12 mouse cellular contexts compared by ENCODE assay signal in genomic region chr2:45279490-45279889, GRCm38 (mm10).
DNase-seq lines count a peak whose midpoint lies in the region; ATAC-seq lines count a peak whose summit lies in the region.
"Had no signal": no experiment of that assay in that cellular context is flagged by ENCODE, and none has a peak within 500 bp of the region (broad histone marks: within the 10 kb centered on the region; RNA-seq: fewer than 3 reads in every experiment).

No protein-coding gene starts in this region.

- no peak overlapping the region for H3K27ac ChIP-seq in embryonic facial prominence, embryonic 10.5 days (replicated peaks)
- no peak overlapping the region for H3K27ac ChIP-seq in forebrain, embryonic 10.5 days
- H3K27ac ChIP-seq in kidney, embryonic 14.5 days (ENCODE audit: low read depth, low read length), result no peak overlapping the region
- H3K27ac ChIP-seq: hindbrain, postnatal 0 days; lung, embryonic 15.5 days; neural tube, embryonic 13.5 days had no signal

- 81% methylated on average over 4 of the region's 4 CpGs for whole genome bisulfite sequencing in embryonic facial prominence, embryonic 10.5 days
- 73% methylated on average over 4 of the region's 4 CpGs for WGBS in forebrain, embryonic 10.5 days
- 85% methylated on average over 4 of the region's 4 CpGs for WGBS in kidney, embryonic 14.5 days

- no peaks in the 10 kb centered on the region for H3K4me1 ChIP-seq in embryonic facial prominence, embryonic 10.5 days
- no peaks in the 10 kb centered on the region for H3K4me1 ChIP-seq in forebrain, embryonic 10.5 days
- H3K4me1 ChIP-seq in kidney, embryonic 14.5 days (ENCODE audit: control insufficient read depth, insufficient read depth, low read length), result no peaks in the 10 kb centered on the region
- H3K4me1 ChIP-seq: lung, embryonic 15.5 days; neural tube, embryonic 13.5 days had no signal

- no peak overlapping the region for H3K4me3 ChIP-seq in embryonic facial prominence, embryonic 10.5 days
- no peak overlapping the region for H3K4me3 ChIP-seq in forebrain, embryonic 10.5 days
- H3K4me3 ChIP-seq in kidney, embryonic 14.5 days (ENCODE audit: low read length), result no peak overlapping the region
- H3K4me3 ChIP-seq: lung, embryonic 15.5 days; neural tube, embryonic 13.5 days had no signal

- H3K9me3 ChIP-seq in embryonic facial prominence, embryonic 10.5 days, result no peaks in the 10 kb centered on the region
- H3K9me3 ChIP-seq in forebrain, embryonic 10.5 days, result no peaks in the 10 kb centered on the region
- H3K9me3 ChIP-seq in kidney, embryonic 14.5 days (ENCODE audit: control insufficient read depth, low read length), result no peaks in the 10 kb centered on the region
- H3K9me3 ChIP-seq: lung, embryonic 15.5 days; neural tube, embryonic 13.5 days had no signal

- no peak overlapping the region for H3K4me2 ChIP-seq in kidney, embryonic 14.5 days (replicated peaks; ENCODE audit: low read depth, low read length)
- H3K4me2 ChIP-seq: lung, embryonic 15.5 days; neural tube, embryonic 13.5 days had no signal

- no peaks in the 10 kb centered on the region for H3K27me3 ChIP-seq in embryonic facial prominence, embryonic 10.5 days (replicated peaks; ENCODE audit: low read depth, poor library complexity, severe bottlenecking)
- no peaks in the 10 kb centered on the region for H3K27me3 ChIP-seq in forebrain, embryonic 10.5 days (ENCODE audit: poor library complexity, severe bottlenecking)
- no peaks in the 10 kb centered on the region for H3K27me3 ChIP-seq in kidney, embryonic 14.5 days (ENCODE audit: control insufficient read depth, insufficient read depth, low read length)
- H3K27me3 ChIP-seq: lung, embryonic 15.5 days; neural tube, embryonic 13.5 days had no signal

- no peak for ATAC-seq in kidney, embryonic 14.5 days (ENCODE audit: low FRiP score, low TSS enrichment)
- ATAC-seq: hindbrain, postnatal 0 days had no signal

- peak; percentile 6 for DNase-seq in thymus, postnatal 25 days
- DNase-seq in thymus, postnatal 10 days (ENCODE audit: low spot score in 2 of 2), result no peak
- DNase-seq in c-Kit-positive CD71-positive TER-119-negative erythroid progenitor cells, embryonic 14.5 days (ENCODE audit: low read depth), result peak; percentile 3
- peak; percentile 46 to 61 for DNase-seq in lung, postnatal 4 days
- no peak for DNase-seq in embryonic facial prominence, embryonic 10.5 days (ENCODE audit: low spot score)
- no peak for DNase-seq in forebrain, embryonic 10.5 days (ENCODE audit: extremely low spot score, low spot score)
- DNase-seq in frontal cortex, adult 2 months (ENCODE audit: extremely low spot score in 1 of 2, low spot score in 1 of 2), result no peak
- DNase-seq: gastrocnemius, postnatal 36 days had no signal

- H3K36me3 ChIP-seq in embryonic facial prominence, embryonic 10.5 days (replicated peaks), result no peaks in the 10 kb centered on the region
- no peaks in the 10 kb centered on the region for H3K36me3 ChIP-seq in forebrain, embryonic 10.5 days (replicated peaks)
- no peaks in the 10 kb centered on the region for H3K36me3 ChIP-seq in kidney, embryonic 14.5 days (ENCODE audit: control insufficient read depth, insufficient read depth, low read length)
- H3K36me3 ChIP-seq: lung, embryonic 15.5 days; neural tube, embryonic 13.5 days had no signal

- H3K9ac ChIP-seq in kidney, embryonic 14.5 days (ENCODE audit: low read depth, low read length), result no peak overlapping the region
- H3K9ac ChIP-seq: lung, embryonic 15.5 days; neural tube, embryonic 13.5 days had no signal

Comparison
In these comparisons a context has a peak if more than half of its experiments do, and no peak if none do; other contexts are left out.
1. DNase-seq: peak in thymus, postnatal 25 days (single experiment), c-Kit-positive CD71-positive TER-119-negative erythroid progenitor cells, embryonic 14.5 days (single experiment) and lung, postnatal 4 days (2 of 2); none in thymus, postnatal 10 days (0 of 2), embryonic facial prominence, embryonic 10.5 days (single experiment), forebrain, embryonic 10.5 days (single experiment) and frontal cortex, adult 2 months (0 of 2).